Mouse (Mus musculus): Measurements from ENCODE around the gene Cfdp1. TPM values are rescaled to one million over a fixed set of nuclear protein-coding genes. Genes with fewer than 3 reads are reported as not detected.

The Cfdp1 gene
- polyA plus RNA-seq, 1 experiment from 2014 or later = 194 TPM

- 72% methylated on average over 13 of the region's 13 CpGs for WGBS
- Histone ChIP-seq H3K9me3 (replicated peaks) (no peaks in the 10 kb centered on the region), H3K9ac (replicated peaks) (no peak overlapping the region), H3K4me1 (0 out of 2 replicates have a peak, but pooled peaks cover 3% of the 10 kb centered on the region), H3K4me3 (replicated peaks) (no peak overlapping the region), H3K36me3 (peaks cover 3% of the 10 kb centered on the region; the same call in 1 of the 2 replicates), H3K4me2 (no peak overlapping the region), H3K27me3 (replicated peaks) (no peaks in the 10 kb centered on the region), H3K27ac (replicated peaks) (no peak overlapping the region)
- ATAC-seq (ENCODE audit: low FRiP score) = no peak
Observed at GRCm38 (mm10) chr8:111760708-111761107, 93.4 kb downstream of the Cfdp1 start.

- Histone ChIP-seq H3K4me1 (0 out of 2 replicates have a peak, but pooled peaks cover 3% of the 10 kb centered on the region), H3K36me3 (no peaks in the 10 kb centered on the region), H3K9me3 (replicated peaks) (no peaks in the 10 kb centered on the region), H3K4me2 (no peak overlapping the region), H3K4me3 (replicated peaks) (no peak overlapping the region), H3K27me3 (replicated peaks) (no peaks in the 10 kb centered on the region), H3K9ac (replicated peaks) (no peak overlapping the region), H3K27ac (replicated peaks) (no peak overlapping the region)
- ATAC-seq (ENCODE audit: low FRiP score) = no peak
- 90% methylated on average over 5 of the region's 5 CpGs for WGBS
Observed at GRCm38 (mm10) chr8:111758817-111759216, 95.3 kb downstream of the Cfdp1 start.

GRCm38 (mm10) chr8:111757599-111757998, 96.5 kb downstream of the Cfdp1 start:
- Histone ChIP-seq H3K9ac (replicated peaks) (no peak overlapping the region), H3K9me3 (replicated peaks) (no peaks in the 10 kb centered on the region), H3K27ac (replicated peaks) (no peak overlapping the region), H3K4me2 (no peak overlapping the region), H3K36me3 (no peaks in the 10 kb centered on the region), H3K4me1 (0 out of 2 replicates have a peak, but pooled peaks cover 3% of the 10 kb centered on the region), H3K27me3 (replicated peaks) (no peaks in the 10 kb centered on the region), H3K4me3 (replicated peaks) (no peak overlapping the region)
- 92% methylated on average over 9 of the region's 9 CpGs for WGBS
- ATAC-seq (ENCODE audit: low FRiP score) = no peak

- no peak for ATAC-seq (ENCODE audit: low FRiP score)
- Histone ChIP-seq H3K9me3 (replicated peaks) (no peaks in the 10 kb centered on the region), H3K9ac (replicated peaks) (no peak overlapping the region), H3K27me3 (replicated peaks) (no peaks in the 10 kb centered on the region), H3K36me3 (no peaks in the 10 kb centered on the region), H3K4me1 (no peaks in the 10 kb centered on the region), H3K4me3 (replicated peaks) (no peak overlapping the region), H3K27ac (replicated peaks) (no peak overlapping the region), H3K4me2 (no peak overlapping the region)
- WGBS = 90% methylated on average over 6 of the region's 6 CpGs
Observed at GRCm38 (mm10) chr8:111754736-111755135, 99.4 kb downstream of the Cfdp1 start.

GRCm38 (mm10) chr8:111754088-111754487, 100.0 kb downstream of the Cfdp1 start:
- no peaks in the 10 kb centered on the region for H3K4me1 ChIP-seq
- no peak overlapping the region for H3K27ac ChIP-seq (replicated peaks)
- H3K4me3 ChIP-seq (replicated peaks) = no peak overlapping the region
- 51% methylated on average over 2 of the region's 2 CpGs for WGBS
- H3K27me3 ChIP-seq (replicated peaks) = no peaks in the 10 kb centered on the region
- H3K4me2 ChIP-seq = no peak overlapping the region
- no peak for ATAC-seq (ENCODE audit: low FRiP score)
- no peaks in the 10 kb centered on the region for H3K9me3 ChIP-seq (replicated peaks)
- no peak overlapping the region for H3K9ac ChIP-seq (replicated peaks)
- no peaks in the 10 kb centered on the region for H3K36me3 ChIP-seq

GRCm38 (mm10) chr8:111748766-111749165, 105.3 kb downstream of the Cfdp1 start:
- no peak for ATAC-seq (ENCODE audit: low FRiP score)
- H3K27ac ChIP-seq (replicated peaks) = no peak overlapping the region
- H3K9ac ChIP-seq (replicated peaks) = no peak overlapping the region
- no peaks in the 10 kb centered on the region for H3K36me3 ChIP-seq
- no peak overlapping the region for H3K4me2 ChIP-seq
- WGBS = 61% methylated on average over 6 of the region's 6 CpGs
- H3K9me3 ChIP-seq (replicated peaks) = no peaks in the 10 kb centered on the region
- H3K4me3 ChIP-seq (replicated peaks) = no peak overlapping the region
- no peaks in the 10 kb centered on the region for H3K27me3 ChIP-seq (replicated peaks)
- H3K4me1 ChIP-seq = peaks cover 28% of the 10 kb centered on the region

- H3K9ac ChIP-seq (replicated peaks) = no peak overlapping the region
- H3K9me3 ChIP-seq (replicated peaks) = no peaks in the 10 kb centered on the region
- WGBS = 84% methylated on average over 8 of the region's 8 CpGs
- H3K4me3 ChIP-seq (replicated peaks) = no peak overlapping the region
- H3K27ac ChIP-seq (replicated peaks) = no peak overlapping the region
- H3K27me3 ChIP-seq (replicated peaks) = no peaks in the 10 kb centered on the region
- peaks cover 28% of the 10 kb centered on the region for H3K4me1 ChIP-seq
- no peak for ATAC-seq (ENCODE audit: low FRiP score)
- H3K4me2 ChIP-seq = no peak overlapping the region
- H3K36me3 ChIP-seq = no peaks in the 10 kb centered on the region
Observed at GRCm38 (mm10) chr8:111747866-111748649, 106.0 kb downstream of the Cfdp1 start.

- no peak for ATAC-seq (ENCODE audit: low FRiP score)
- peaks cover 41% of the 10 kb centered on the region for H3K4me1 ChIP-seq
- no peak overlapping the region for H3K27ac ChIP-seq (replicated peaks)
- 73% methylated on average over 13 of the region's 13 CpGs for WGBS
- H3K36me3 ChIP-seq = no peaks in the 10 kb centered on the region
- H3K4me2 ChIP-seq = no peak overlapping the region
- H3K9ac ChIP-seq (replicated peaks) = no peak overlapping the region
- no peaks in the 10 kb centered on the region for H3K9me3 ChIP-seq (replicated peaks)
- no peaks in the 10 kb centered on the region for H3K27me3 ChIP-seq (replicated peaks)
- no peak overlapping the region for H3K4me3 ChIP-seq (replicated peaks)
Observed at GRCm38 (mm10) chr8:111746582-111747465, 107.3 kb downstream of the Cfdp1 start.

- ATAC-seq (ENCODE audit: low FRiP score) = peak; percentile 46; the same call in 1 of the 2 replicates
- Histone ChIP-seq H3K4me2 (peak overlapping the region; percentile 47), H3K4me3 (replicated peaks) (peak overlapping the region; percentile 15), H3K27me3 (replicated peaks) (no peaks in the 10 kb centered on the region), H3K36me3 (no peaks in the 10 kb centered on the region), H3K9me3 (replicated peaks) (no peaks in the 10 kb centered on the region), H3K27ac (replicated peaks) (peak overlapping the region; percentile 66), H3K4me1 (peaks cover 51% of the 10 kb centered on the region), H3K9ac (replicated peaks) (0 out of 2 replicates have a peak overlapping the region, but pooled peaks have one; percentile 5)
- 4% methylated on average over 23 of the region's 23 CpGs for WGBS
Observed at GRCm38 (mm10) chr8:111745591-111746418, 108.3 kb downstream of the Cfdp1 start.

- H3K4me3 ChIP-seq (replicated peaks) = peak overlapping the region; percentile 15; the same call in 1 of the 2 replicates
- peak overlapping the region; percentile 66 for H3K27ac ChIP-seq (replicated peaks)
- 52% methylated on average over 5 of the region's 5 CpGs for WGBS
- H3K27me3 ChIP-seq (replicated peaks) = no peaks in the 10 kb centered on the region
- H3K9me3 ChIP-seq (replicated peaks) = no peaks in the 10 kb centered on the region
- H3K9ac ChIP-seq (replicated peaks) = no peak overlapping the region
- peaks cover 58% of the 10 kb centered on the region for H3K4me1 ChIP-seq
- ATAC-seq (ENCODE audit: low FRiP score) = no peak
- peak overlapping the region; percentile 81 for H3K4me2 ChIP-seq
- H3K36me3 ChIP-seq = no peaks in the 10 kb centered on the region
Observed at GRCm38 (mm10) chr8:111745086-111745485, 109.0 kb downstream of the Cfdp1 start.

Measured in neural tube, embryonic 15.5 days (tissue).